Mouse (Mus musculus) heart, postnatal 36 days (tissue): ENCODE measurements around the gene Fhit. TPM values are rescaled to one million over a fixed set of nuclear protein-coding genes. Genes with fewer than 3 reads are reported as not detected.

Source experiments
- DNase-seq, 2 experiments: peaks; one replicate each; pipeline ENCODE4 v3.0.0; 2021 to 2022
- intact Hi-C: fragments of 180-260 bp; cut with DNase I; formaldehyde crosslinking; loops from one replicate; pipeline ENCODE4 v1.15.1; 2025
- total RNA-seq, 2 experiments: library from RNA; stranded (reverse); gene quantifications; 2 replicates each; pipeline ENCODE4 v1.2.3; 2021

The Fhit gene
- total RNA-seq, 2 experiments from 2014 or later, result 1.6 to 2.7 TPM

- intact Hi-C loops, result no loop called here
- DNase-seq, result no peak
Measured at GRCm38 (mm10) chr14:10531748-10532500, 629.9 kb downstream of the Fhit start.

GRCm38 (mm10) chr14:10526800-10527199, 635.0 kb downstream of the Fhit start:
- intact Hi-C loops, result no loop called here
- no peak for DNase-seq

- intact Hi-C loops, result no loop called here
Measured at GRCm38 (mm10) chr14:10525786-10526185, 636.0 kb downstream of the Fhit start.

GRCm38 (mm10) chr14:10514026-10514425, 647.8 kb downstream of the Fhit start:
- intact Hi-C loops, result no loop called here
- no peak for DNase-seq

More at GRCm38 (mm10) chr14:10525786-10526185, 636.0 kb downstream of the Fhit start:
- no peak for DNase-seq

GRCm38 (mm10) chr14:10509252-10509651, 652.6 kb downstream of the Fhit start:
- DNase-seq, result no peak
- intact Hi-C loops, result no loop called here

GRCm38 (mm10) chr14:10507560-10507959, 654.3 kb downstream of the Fhit start:
- DNase-seq, result no peak
- intact Hi-C loops, result no loop called here

GRCm38 (mm10) chr14:10485798-10486197, 676.0 kb downstream of the Fhit start:
- no peak for DNase-seq
- intact Hi-C loops, result no loop called here

GRCm38 (mm10) chr14:10482851-10483613, 678.8 kb downstream of the Fhit start:
- DNase-seq, result no peak
- intact Hi-C loops, result no loop called here

- no peak for DNase-seq
- intact Hi-C loops, result no loop called here
Measured at GRCm38 (mm10) chr14:10481370-10481769, 680.5 kb downstream of the Fhit start.

GRCm38 (mm10) chr14:10480681-10481080, 681.2 kb downstream of the Fhit start:
- DNase-seq, result no peak
- intact Hi-C loops, result no loop called here

GRCm38 (mm10) chr14:10453001-10453861, 708.6 kb downstream of the Fhit start:
- intact Hi-C loops, result no loop called here
- peak; percentile 29 to 39 for DNase-seq

GRCm38 (mm10) chr14:10452234-10452633, 709.6 kb downstream of the Fhit start:
- intact Hi-C loops, result no loop called here
- DNase-seq, result no peak

GRCm38 (mm10) chr14:10445360-10445759, 716.5 kb downstream of the Fhit start:
- no peak for DNase-seq
- intact Hi-C loops, result no loop called here

- intact Hi-C loops, result no loop called here
- DNase-seq, result no peak
Measured at GRCm38 (mm10) chr14:10439007-10439749, 722.7 kb downstream of the Fhit start.

- intact Hi-C loops, result no loop called here
Measured at GRCm38 (mm10) chr14:10436193-10436592, 725.6 kb downstream of the Fhit start.

GRCm38 (mm10) chr14:10432502-10432901, 729.3 kb downstream of the Fhit start:
- intact Hi-C loops, result no loop called here
- no peak for DNase-seq

More at GRCm38 (mm10) chr14:10436193-10436592, 725.6 kb downstream of the Fhit start:
- DNase-seq, result no peak

- intact Hi-C loops, result no loop called here
- DNase-seq, result no peak
Measured at GRCm38 (mm10) chr14:10430396-10431000, 731.3 kb downstream of the Fhit start.

GRCm38 (mm10) chr14:10423499-10423898, 738.3 kb downstream of the Fhit start:
- intact Hi-C loops, result no loop called here
- DNase-seq, result no peak

GRCm38 (mm10) chr14:10422261-10422660, 739.6 kb downstream of the Fhit start:
- intact Hi-C loops, result no loop called here
- DNase-seq, result no peak

GRCm38 (mm10) chr14:10415068-10415467, 746.8 kb downstream of the Fhit start:
- DNase-seq, result no peak
- intact Hi-C loops, result no loop called here
